Mouse (Mus musculus): Measurements from ENCODE around the gene Mcur1.

GRCm38 (mm10) chr13:43585335-43585734 is 25.3 kb upstream of the Mcur1 start:
- TF ChIP-seq POLR2A (IDR thresholded peaks at IDR 0.05; ENCODE audit: borderline replicate concordance, extremely low read depth, insufficient read depth, insufficient read length, poor library complexity, severe bottlenecking) (no peak), CTCF (IDR thresholded peaks at IDR 0.05; ENCODE audit: borderline replicate concordance, extremely low read depth, insufficient read depth, insufficient read length) (no peak)
